Mouse (Mus musculus) cerebellum, postnatal 14 days (tissue): ENCODE data around the gene Zfp654.

ENCODE experiments used
- DNase-seq, 2 experiments: peaks; one replicate each; pipeline ENCODE4 v3.0.0; 2021; ENCODE audit warnings: mixed read lengths in 2 of 2

Zfp654 gene

GRCm38 (mm10) chr16:64759245-64759626 lies 92.2 kb downstream of the Zfp654 start:
- no peak for DNase-seq

- no peak for DNase-seq
These were observed 92.7 kb downstream of the Zfp654 start for GRCm38 (mm10) chr16:64758561-64759244.

DNA sequence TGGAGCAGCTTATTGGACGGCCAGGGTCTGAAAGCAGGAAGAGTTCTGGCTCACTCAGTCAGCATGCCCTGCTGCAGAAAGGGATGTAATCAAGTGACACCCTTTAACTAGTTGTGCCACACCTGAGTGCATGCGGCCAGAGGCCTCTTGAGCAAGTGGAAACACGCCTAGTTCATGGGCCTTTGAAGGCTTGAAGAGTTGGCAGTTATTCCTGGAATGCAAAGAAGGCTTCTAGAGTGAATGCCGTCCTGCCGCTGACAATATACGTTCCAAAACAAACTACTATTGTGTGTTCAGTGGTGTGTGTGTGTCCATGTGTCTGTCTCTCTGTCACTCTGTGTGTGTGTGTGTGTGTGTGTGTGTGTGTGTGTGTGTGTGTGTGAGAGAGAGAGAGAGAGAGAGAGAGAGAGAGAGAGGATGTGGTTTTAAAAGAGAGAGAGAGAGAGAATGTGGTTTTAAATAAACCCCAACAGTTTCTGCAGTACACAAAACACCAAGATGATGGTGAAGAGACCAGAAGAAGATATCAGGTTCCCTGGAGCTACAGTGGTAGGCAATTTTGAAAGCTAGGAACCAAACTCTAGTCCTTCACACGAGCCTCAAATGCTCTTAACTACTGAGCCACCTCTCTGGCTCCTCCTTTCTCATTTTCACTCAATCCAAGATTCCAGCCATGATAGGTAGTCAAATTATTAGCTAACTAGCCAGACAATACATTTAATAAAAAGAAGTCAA lies 93.6 kb downstream of the Zfp654 start:
- no peak for DNase-seq

- DNase-seq: no peak
These were observed 95.1 kb downstream of the Zfp654 start for GRCm38 (mm10) chr16:64756321-64756720.

GRCm38 (mm10) chr16:64754743-64755139 lies 96.7 kb downstream of the Zfp654 start:
- peak; percentile 24 to 33 for DNase-seq

- no peak for DNase-seq
These were observed 97.3 kb downstream of the Zfp654 start for GRCm38 (mm10) chr16:64753990-64754742.

- peak; percentile 88 to 89 for DNase-seq
These were observed 103.2 kb downstream of the Zfp654 start for GRCm38 (mm10) chr16:64748237-64748636.

DNA sequence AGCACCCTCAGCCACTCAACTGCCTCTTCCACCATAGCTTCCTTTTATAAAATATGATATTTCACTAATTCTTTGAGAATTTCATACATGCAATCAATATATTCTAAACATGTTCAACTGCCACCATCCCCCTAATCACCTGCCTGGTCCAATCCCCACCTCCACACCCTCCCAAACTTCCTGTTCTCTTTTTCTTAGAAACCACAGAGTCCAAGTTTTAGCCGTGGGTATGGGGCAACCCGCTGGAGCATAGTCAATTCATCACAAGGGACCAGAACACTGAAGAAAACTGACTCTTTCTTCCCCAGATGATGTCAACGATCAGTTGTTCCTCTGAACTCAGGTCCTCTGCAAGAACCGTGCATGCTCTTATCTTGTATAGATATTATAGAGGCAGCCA lies 106.4 kb downstream of the Zfp654 start:
- DNase-seq: no peak

GRCm38 (mm10) chr16:64737289-64737688 lies 114.2 kb downstream of the Zfp654 start:
- no peak for DNase-seq
